Mouse (Mus musculus) CH12.LX (cell line): ENCODE results near the gene Fryl. TPM values are rescaled to one million over a fixed set of nuclear protein-coding genes. Genes with fewer than 3 reads are reported as not detected.
A peak's percentile ranks its signal among the peaks of the same experiment; 100 is the strongest.

Experiments
- DNase-seq: peaks from one replicate; pipeline ENCODE4 v3.0.0-alpha.2; 2013; ENCODE audit errors: extremely low read depth
- H3K27ac ChIP-seq: 2 replicates; pipeline ENCODE4 v1.5.1; 2012; ENCODE audit warnings: low read depth, mild to moderate bottlenecking, control low read depth, moderate library complexity; ENCODE audit not compliant: insufficient read depth
- H3K27me3 ChIP-seq: replicated peaks from 2 replicates; pipeline ENCODE3; 2012; ENCODE audit warnings: inconsistent platforms
- H3K36me3 ChIP-seq, 2 experiments: replicated peaks in 1 of 2; 2 replicates each; pipeline versions ENCODE3 to v1.6.1; 2012; ENCODE audit warnings: inconsistent platforms in 1 of 2, low read length in 1 of 2, mild to moderate bottlenecking in 1 of 2, mixed read lengths in 1 of 2, moderate library complexity in 1 of 2; ENCODE audit not compliant: control insufficient read depth in 1 of 2, insufficient read depth in 1 of 2
- H3K4me1 ChIP-seq, 2 experiments: 2 replicates each; pipeline ENCODE4 v1.6.1; 2012; ENCODE audit warnings: inconsistent platforms in 1 of 2, moderate library complexity in 1 of 2; ENCODE audit not compliant: insufficient read depth in 2 of 2, control insufficient read depth in 1 of 2
- H3K4me2 ChIP-seq: 2 replicates; pipeline ENCODE4 v1.6.1; 2012; ENCODE audit warnings: low read depth, mild to moderate bottlenecking, control low read depth; ENCODE audit not compliant: poor library complexity, insufficient read depth, severe bottlenecking
- H3K4me3 ChIP-seq, 3 experiments: fragments of 150-350 bp in 1 of 3; sonication (generic) in 1 of 3; replicated peaks in 1 of 3; 2 replicates each; pipeline versions ENCODE3 to v1.5.1; 2011 to 2012; ENCODE audit warnings: low read depth in 2 of 3, low read length in 2 of 3, mild to moderate bottlenecking in 2 of 3, moderate library complexity in 2 of 3, control low read depth in 1 of 3, improper control_type of control experiment in 1 of 3, inconsistent platforms in 1 of 3, mixed read lengths in 1 of 3; ENCODE audit not compliant: poor library complexity in 1 of 3
- H3K79me2 ChIP-seq: replicated peaks from 2 replicates; pipeline ENCODE4 v1.6.1; 2012; ENCODE audit warnings: mild to moderate bottlenecking, moderate library complexity; ENCODE audit not compliant: control insufficient read depth, poor library complexity, insufficient read depth, severe bottlenecking; ENCODE audit errors: extremely low read depth
- H3K9ac ChIP-seq: 2 replicates; pipeline ENCODE4 v1.6.1; 2012; ENCODE audit warnings: low read depth, mild to moderate bottlenecking, control low read depth, moderate library complexity; ENCODE audit not compliant: insufficient read depth
- H3K9me3 ChIP-seq: replicated peaks from 2 replicates; pipeline ENCODE3; 2012; ENCODE audit warnings: low read length, inconsistent platforms, mixed read lengths
- BHLHE40 ChIP-seq: IDR thresholded peaks from 2 replicates; pipeline ENCODE4 v1.6.1; 2011; ENCODE audit warnings: mild to moderate bottlenecking, low read depth, low read length, improper control_type of control experiment
- CHD2 ChIP-seq: IDR thresholded peaks from 2 replicates; pipeline ENCODE4 v1.6.1; 2011; ENCODE audit warnings: low read length, improper control_type of control experiment
- ELF1 ChIP-seq: IDR thresholded peaks from 2 replicates; pipeline ENCODE4 v1.6.1; 2014; ENCODE audit warnings: low read depth, mild to moderate bottlenecking, inconsistent platforms, low read length, improper control_type of control experiment
- EP300 ChIP-seq: IDR thresholded peaks from 2 replicates; pipeline ENCODE4 v1.6.1; 2011; ENCODE audit warnings: low read length, improper control_type of control experiment
- HCFC1 ChIP-seq: IDR thresholded peaks from 2 replicates; pipeline ENCODE4 v1.6.1; 2012; ENCODE audit warnings: low read depth, mild to moderate bottlenecking, inconsistent platforms, low read length, improper control_type of control experiment
- IRF4 ChIP-seq: IDR thresholded peaks from 2 replicates; pipeline ENCODE4 v1.6.1; 2014; ENCODE audit warnings: low read depth, mild to moderate bottlenecking, inconsistent platforms, low read length, improper control_type of control experiment
- JUN ChIP-seq: IDR thresholded peaks from 2 replicates; pipeline ENCODE4 v1.6.1; 2011; ENCODE audit warnings: low read depth, mild to moderate bottlenecking, low read length, improper control_type of control experiment, moderate library complexity; ENCODE audit not compliant: insufficient read depth
- JUND ChIP-seq: conservative IDR thresholded peaks from 2 replicates; pipeline ENCODE4 v1.6.1; 2011; ENCODE audit warnings: low read depth, low read length, improper control_type of control experiment
- MAZ ChIP-seq: IDR thresholded peaks from 2 replicates; pipeline ENCODE4 v1.6.1; 2012; ENCODE audit warnings: low read depth, mild to moderate bottlenecking, inconsistent platforms, low read length, improper control_type of control experiment, moderate library complexity
- MEF2A ChIP-seq: IDR thresholded peaks from 2 replicates; pipeline ENCODE4 v1.6.1; 2014; ENCODE audit warnings: low read depth, mild to moderate bottlenecking, inconsistent platforms, low read length, improper control_type of control experiment, borderline replicate concordance
- MXI1 ChIP-seq: IDR thresholded peaks from 2 replicates; pipeline ENCODE4 v1.6.1; 2011; ENCODE audit warnings: mild to moderate bottlenecking, low read depth, low read length, improper control_type of control experiment
- MYC ChIP-seq: IDR thresholded peaks from 2 replicates; pipeline ENCODE4 v1.6.1; 2011; ENCODE audit warnings: low read depth, mild to moderate bottlenecking, improper control_type of control experiment, low read length
- NELFE ChIP-seq: IDR thresholded peaks from 2 replicates; pipeline ENCODE4 v1.6.1; 2011; ENCODE audit warnings: low read depth, low read length, improper control_type of control experiment
- NRF1 ChIP-seq: IDR thresholded peaks from 2 replicates; pipeline ENCODE4 v1.6.1; 2014; ENCODE audit warnings: low read depth, mild to moderate bottlenecking, inconsistent platforms, low read length, improper control_type of control experiment, moderate library complexity
- POLR2A ChIP-seq: IDR thresholded peaks from 2 replicates; pipeline ENCODE4 v1.6.1; 2011; ENCODE audit warnings: low read depth, mild to moderate bottlenecking, improper control_type of control experiment, low read length
- RCOR1 ChIP-seq: conservative IDR thresholded peaks from 2 replicates; pipeline ENCODE4 v1.6.1; 2012; ENCODE audit warnings: low read depth, mild to moderate bottlenecking, inconsistent platforms, low read length, improper control_type of control experiment
- SIN3A ChIP-seq: IDR thresholded peaks from 2 replicates; pipeline ENCODE4 v1.6.1; 2012; ENCODE audit warnings: low read length, improper control_type of control experiment, inconsistent platforms
- SMC3 ChIP-seq: IDR thresholded peaks from 2 replicates; pipeline ENCODE4 v1.6.1; 2011; ENCODE audit warnings: low read depth, low read length, improper control_type of control experiment
- TCF12 ChIP-seq: IDR thresholded peaks from 2 replicates; pipeline ENCODE4 v1.6.1; 2014; ENCODE audit warnings: low read depth, mild to moderate bottlenecking, inconsistent platforms, low read length, improper control_type of control experiment
- UBTF ChIP-seq: IDR thresholded peaks from 2 replicates; pipeline ENCODE4 v1.6.1; 2012; ENCODE audit warnings: low read depth, mild to moderate bottlenecking, inconsistent platforms, low read length, improper control_type of control experiment, moderate library complexity
- ZKSCAN1 ChIP-seq: IDR thresholded peaks from 2 replicates; pipeline ENCODE4 v1.6.1; 2012; ENCODE audit warnings: low read depth, inconsistent platforms, low read length, improper control_type of control experiment, borderline replicate concordance
- ZNF384 ChIP-seq: IDR thresholded peaks from 2 replicates; pipeline ENCODE4 v1.6.1; 2012; ENCODE audit warnings: low read depth, low read length, improper control_type of control experiment, inconsistent platforms
- dilution Hi-C: fragments of 300-500 bp; cut with MboI; formaldehyde crosslinking; loops from 2 replicates; pipeline ENCODE4 v1.14.3; 2020; ENCODE audit warnings: low sequenced_read_pairs; ENCODE audit not compliant: extremely low pct_unique_long_range_greater_than_20kb, extremely low pct_ligation_motif_present
- in situ Hi-C: fragments of 300-500 bp; cut with MboI; formaldehyde crosslinking; loops from 3 replicates; pipeline ENCODE4 v1.14.3; 2019; ENCODE audit warnings: low sequenced_read_pairs, low pct_ligation_motif_present, low pct_unique_long_range_greater_than_20kb, mixed read lengths
- polyA plus RNA-seq: library from polyadenylated mRNA; unstranded; fragments of >175 nt; gene quantifications from 2 replicates; pipeline ENCODE4 v1.2.1, GENCODE M21; 2012; ENCODE audit warnings: low read depth; ENCODE audit not compliant: insufficient read length
- total RNA-seq, 2 experiments: library from RNA; depleted of rRNA; stranded (reverse); fragments of 300-350 nt in 1 of 2; fragments of >200 nt in 1 of 2; gene quantifications; 2 replicates each; pipeline ENCODE4 v1.2.3; 2012 to 2014

Gene Fryl
- total and polyA plus RNA-seq, 3 experiments = 23.2 to 38.4 (median 31.3) TPM

- Histone ChIP-seq H3K27me3 (no peaks in the 10 kb centered on the region), H3K4me1 (peaks cover 19 to 90% of the 10 kb centered on the region in 2 experiments), H3K9me3 (no peaks in the 10 kb centered on the region), H3K79me2 (no peaks in the 10 kb centered on the region), H3K9ac (no peak overlapping the region), H3K27ac (no peak overlapping the region), H3K36me3 (peaks cover 4 to 38% of the 10 kb centered on the region in 2 experiments), H3K4me3 (no peak overlapping the region), H3K4me2 (no peak overlapping the region)
- in situ Hi-C loops = no loop called here
- TF ChIP-seq ELF1 (no peak), SIN3A (no peak), MAZ (no peak), NRF1 (no peak), BHLHE40 (no peak), HCFC1 (no peak), MEF2A (no peak)
- DNase-seq = no peak
- dilution Hi-C loops = no loop called here
Observed at GRCm38 (mm10) chr5:73212446-73212845, 44.0 kb downstream of the Fryl start.

- Histone ChIP-seq H3K4me2 (no peak overlapping the region), H3K27me3 (no peaks in the 10 kb centered on the region), H3K9me3 (no peaks in the 10 kb centered on the region), H3K9ac (no peak overlapping the region), H3K27ac (no peak overlapping the region), H3K4me3 (no peak overlapping the region), H3K79me2 (no peaks in the 10 kb centered on the region), H3K4me1 (peaks cover 20 to 90% of the 10 kb centered on the region in 2 experiments), H3K36me3 (peaks cover 4 to 36% of the 10 kb centered on the region in 2 experiments)
- DNase-seq = no peak
- dilution Hi-C loops (no loop called here), in situ Hi-C loops (no loop called here)
- no peak for TF ChIP-seq CHD2
Observed at GRCm38 (mm10) chr5:73211961-73212360, 44.5 kb downstream of the Fryl start.

GRCm38 (mm10) chr5:73210971-73211315, 45.5 kb downstream of the Fryl start:
- in situ Hi-C loops = no loop called here

More at GRCm38 (mm10) chr5:73210971-73211315, 45.5 kb downstream of the Fryl start:
- H3K9ac ChIP-seq = peak overlapping the region; percentile 27; the same call in 1 of the 2 replicates
- no peaks in the 10 kb centered on the region for H3K27me3 ChIP-seq
- peak overlapping the region; percentile 94 for H3K27ac ChIP-seq
- peaks cover 4 to 26% of the 10 kb centered on the region in 2 experiments for H3K36me3 ChIP-seq
- no peak overlapping the region for H3K4me3 ChIP-seq
- H3K79me2 ChIP-seq = 0 out of 2 replicates have a peak, but pooled peaks cover 2% of the 10 kb centered on the region
- H3K4me2 ChIP-seq = peak overlapping the region; percentile 93
- TF ChIP-seq HCFC1 (no peak), BHLHE40 (no peak), MXI1 (no peak), CHD2 (no peak), UBTF (no peak), POLR2A (no peak; the same call in 1 of the 2 replicates), ZNF384 (no peak), EP300 (no peak), JUND (no peak), IRF4 (no peak), TCF12 (no peak), MAZ (no peak), RCOR1 (no peak), SMC3 (no peak), ZKSCAN1 (no peak), JUN (no peak), MYC (no peak), NELFE (no peak), SIN3A (no peak)
- H3K9me3 ChIP-seq = no peaks in the 10 kb centered on the region
- peaks cover 24 to 92% of the 10 kb centered on the region in 2 experiments for H3K4me1 ChIP-seq
- dilution Hi-C loops = no loop called here
- no peak for DNase-seq
